Mouse (Mus musculus): ENCODE results near the gene Sf3b3. TPM values are rescaled to one million over a fixed set of nuclear protein-coding genes. Genes with fewer than 3 reads are reported as not detected.

The Sf3b3 gene
- polyA plus RNA-seq, 1 experiment from 2014 or later: 74.8 TPM

- H3K27ac ChIP-seq (replicated peaks in 1 of 2; ENCODE audit: control insufficient read depth in 1 of 2, insufficient read depth in 1 of 2, low read depth in 2 of 2, low read length in 2 of 2): no peak overlapping the region
- WGBS: 95% methylated on average over 3 of the region's 3 CpGs
- H3K4me1 ChIP-seq (ENCODE audit: control insufficient read depth in 2 of 2, insufficient read depth in 2 of 2, low read length in 2 of 2): peaks cover 7 to 17% of the 10 kb centered on the region in 2 experiments
- H3K4me3 ChIP-seq (ENCODE audit: control insufficient read depth in 1 of 2, insufficient read depth in 1 of 2, low read depth in 1 of 2, low read length in 2 of 2): no peak overlapping the region
- no peaks in the 10 kb centered on the region for H3K27me3 ChIP-seq (ENCODE audit: control insufficient read depth, insufficient read depth, low read length)
- ATAC-seq (ENCODE audit: insufficient number of reproducible peaks, insufficient read depth, low FRiP score, low read depth): no peak
- H3K4me2 ChIP-seq (ENCODE audit: low read length): no peak overlapping the region
- no peaks in the 10 kb centered on the region for H3K9me3 ChIP-seq (ENCODE audit: control insufficient read depth, low read length)
- H3K36me3 ChIP-seq (ENCODE audit: control insufficient read depth, insufficient read depth, low read length): peaks cover 73% of the 10 kb centered on the region
- no peak overlapping the region for H3K9ac ChIP-seq (ENCODE audit: low read length)
These were observed 35.5 kb downstream of the Sf3b3 start for GRCm38 (mm10) chr8:110811116-110811515.

GRCm38 (mm10) chr8:110810481-110811065 lies 36.0 kb downstream of the Sf3b3 start:
- Histone ChIP-seq H3K36me3 (ENCODE audit: control insufficient read depth, insufficient read depth, low read length) (peaks cover 68% of the 10 kb centered on the region), H3K27ac (replicated peaks in 1 of 2; ENCODE audit: control insufficient read depth in 1 of 2, insufficient read depth in 1 of 2, low read depth in 2 of 2, low read length in 2 of 2) (no peak overlapping the region)
- no peak for ATAC-seq (ENCODE audit: insufficient number of reproducible peaks, insufficient read depth, low FRiP score, low read depth)

GRCm38 (mm10) chr8:110809831-110810230 lies 36.8 kb downstream of the Sf3b3 start:
- 16% methylated on average over 2 of the region's 2 CpGs for WGBS
- Histone ChIP-seq H3K4me1 (ENCODE audit: control insufficient read depth in 2 of 2, insufficient read depth in 2 of 2, low read length in 2 of 2) (peaks cover 9 to 14% of the 10 kb centered on the region in 2 experiments), H3K27me3 (ENCODE audit: control insufficient read depth, insufficient read depth, low read length) (no peaks in the 10 kb centered on the region), H3K9me3 (ENCODE audit: control insufficient read depth, low read length) (no peaks in the 10 kb centered on the region), H3K36me3 (ENCODE audit: control insufficient read depth, insufficient read depth, low read length) (peaks cover 61% of the 10 kb centered on the region), H3K4me3 (ENCODE audit: control insufficient read depth in 1 of 2, insufficient read depth in 1 of 2, low read depth in 1 of 2, low read length in 2 of 2) (no peak overlapping the region), H3K9ac (ENCODE audit: low read length) (no peak overlapping the region), H3K27ac (replicated peaks in 1 of 2; ENCODE audit: control insufficient read depth in 1 of 2, insufficient read depth in 1 of 2, low read depth in 2 of 2, low read length in 2 of 2) (peak overlapping the region; percentile 22 to 46; a peak in 1 of 4 replicates), H3K4me2 (ENCODE audit: low read length) (no peak overlapping the region)
- no peak for ATAC-seq (ENCODE audit: insufficient number of reproducible peaks, insufficient read depth, low FRiP score, low read depth)

More at GRCm38 (mm10) chr8:110810481-110811065, 36.0 kb downstream of the Sf3b3 start:
- H3K4me2 ChIP-seq (ENCODE audit: low read length): no peak overlapping the region
- peaks cover 7 to 14% of the 10 kb centered on the region in 2 experiments for H3K4me1 ChIP-seq (ENCODE audit: control insufficient read depth in 2 of 2, insufficient read depth in 2 of 2, low read length in 2 of 2)
- no peaks in the 10 kb centered on the region for H3K27me3 ChIP-seq (ENCODE audit: control insufficient read depth, insufficient read depth, low read length)
- WGBS: 85% methylated on average over 7 of the region's 7 CpGs
- no peak overlapping the region for H3K9ac ChIP-seq (ENCODE audit: low read length)
- H3K4me3 ChIP-seq (ENCODE audit: control insufficient read depth in 1 of 2, insufficient read depth in 1 of 2, low read depth in 1 of 2, low read length in 2 of 2): no peak overlapping the region
- no peaks in the 10 kb centered on the region for H3K9me3 ChIP-seq (ENCODE audit: control insufficient read depth, low read length)

GRCm38 (mm10) chr8:110808495-110809472 lies 37.8 kb downstream of the Sf3b3 start:
- Histone ChIP-seq H3K36me3 (ENCODE audit: control insufficient read depth, insufficient read depth, low read length) (peaks cover 50% of the 10 kb centered on the region), H3K27ac (replicated peaks in 1 of 2; ENCODE audit: control insufficient read depth in 1 of 2, insufficient read depth in 1 of 2, low read depth in 2 of 2, low read length in 2 of 2) (peak overlapping the region; percentile 46; a peak in 3 of 4 replicates)
- WGBS: 41% methylated on average over 13 of the region's 13 CpGs

GRCm38 (mm10) chr8:110806146-110806545 lies 40.4 kb downstream of the Sf3b3 start:
- Histone ChIP-seq H3K4me2 (ENCODE audit: low read length) (no peak overlapping the region), H3K36me3 (ENCODE audit: control insufficient read depth, insufficient read depth, low read length) (peaks cover 24% of the 10 kb centered on the region), H3K9ac (ENCODE audit: low read length) (no peak overlapping the region), H3K9me3 (ENCODE audit: control insufficient read depth, low read length) (no peaks in the 10 kb centered on the region), H3K27ac (replicated peaks in 1 of 2; ENCODE audit: control insufficient read depth in 1 of 2, insufficient read depth in 1 of 2, low read depth in 2 of 2, low read length in 2 of 2) (no peak overlapping the region), H3K4me3 (ENCODE audit: control insufficient read depth in 1 of 2, insufficient read depth in 1 of 2, low read depth in 1 of 2, low read length in 2 of 2) (no peak overlapping the region), H3K27me3 (ENCODE audit: control insufficient read depth, insufficient read depth, low read length) (no peaks in the 10 kb centered on the region), H3K4me1 (ENCODE audit: control insufficient read depth in 2 of 2, insufficient read depth in 2 of 2, low read length in 2 of 2) (peaks cover 9 to 14% of the 10 kb centered on the region in 2 experiments)
- 92% methylated on average over 1 of the region's 1 CpGs for WGBS
- ATAC-seq (ENCODE audit: insufficient number of reproducible peaks, insufficient read depth, low FRiP score, low read depth): no peak

More at GRCm38 (mm10) chr8:110808495-110809472, 37.8 kb downstream of the Sf3b3 start:
- H3K4me3 ChIP-seq (ENCODE audit: control insufficient read depth in 1 of 2, insufficient read depth in 1 of 2, low read depth in 1 of 2, low read length in 2 of 2): no peak overlapping the region
- no peaks in the 10 kb centered on the region for H3K27me3 ChIP-seq (ENCODE audit: control insufficient read depth, insufficient read depth, low read length)
- peaks cover 9 to 14% of the 10 kb centered on the region in 2 experiments for H3K4me1 ChIP-seq (ENCODE audit: control insufficient read depth in 2 of 2, insufficient read depth in 2 of 2, low read length in 2 of 2)
- 0 out of 2 replicates have a peak overlapping the region, but pooled peaks have one; percentile 1 for H3K9ac ChIP-seq (ENCODE audit: low read length)
- no peak overlapping the region for H3K4me2 ChIP-seq (ENCODE audit: low read length)
- H3K9me3 ChIP-seq (ENCODE audit: control insufficient read depth, low read length): no peaks in the 10 kb centered on the region
- peak; percentile 34 for ATAC-seq (ENCODE audit: insufficient number of reproducible peaks, insufficient read depth, low FRiP score, low read depth)

GRCm38 (mm10) chr8:110805669-110806068 lies 40.9 kb downstream of the Sf3b3 start, which contains the start of gene Il34:
Il34 (minus strand) TSS chr8:110805924.
- H3K9ac ChIP-seq (ENCODE audit: low read length): no peak within 1 kb of the TSS
- H3K4me1 ChIP-seq (ENCODE audit: control insufficient read depth in 2 of 2, insufficient read depth in 2 of 2, low read length in 2 of 2): peaks cover 9 to 14% of the 10 kb centered on the region in 2 experiments
- H3K36me3 ChIP-seq (ENCODE audit: control insufficient read depth, insufficient read depth, low read length): peaks cover 19% of the 10 kb centered on the region
- no peak within 1 kb of the TSS for H3K4me2 ChIP-seq (ENCODE audit: low read length)
- no peak within 1 kb of the TSS for H3K4me3 ChIP-seq (ENCODE audit: control insufficient read depth in 1 of 2, insufficient read depth in 1 of 2, low read depth in 1 of 2, low read length in 2 of 2)
- no peaks in the 10 kb centered on the region for H3K27me3 ChIP-seq (ENCODE audit: control insufficient read depth, insufficient read depth, low read length)
- ATAC-seq (ENCODE audit: insufficient number of reproducible peaks, insufficient read depth, low FRiP score, low read depth): no peak
- no peaks in the 10 kb centered on the region for H3K9me3 ChIP-seq (ENCODE audit: control insufficient read depth, low read length)
- WGBS: 26% methylated on average over 12 of the region's 12 CpGs
- no peak within 1 kb of the TSS for H3K27ac ChIP-seq (replicated peaks in 1 of 2; ENCODE audit: control insufficient read depth in 1 of 2, insufficient read depth in 1 of 2, low read depth in 2 of 2, low read length in 2 of 2)

GRCm38 (mm10) chr8:110804825-110805514 lies 41.6 kb downstream of the Sf3b3 start:
- Histone ChIP-seq H3K36me3 (ENCODE audit: control insufficient read depth, insufficient read depth, low read length) (peaks cover 12% of the 10 kb centered on the region), H3K27me3 (ENCODE audit: control insufficient read depth, insufficient read depth, low read length) (no peaks in the 10 kb centered on the region), H3K9ac (ENCODE audit: low read length) (no peak overlapping the region), H3K4me3 (ENCODE audit: control insufficient read depth in 1 of 2, insufficient read depth in 1 of 2, low read depth in 1 of 2, low read length in 2 of 2) (no peak overlapping the region), H3K9me3 (ENCODE audit: control insufficient read depth, low read length) (no peaks in the 10 kb centered on the region), H3K27ac (replicated peaks in 1 of 2; ENCODE audit: control insufficient read depth in 1 of 2, insufficient read depth in 1 of 2, low read depth in 2 of 2, low read length in 2 of 2) (no peak overlapping the region), H3K4me1 (ENCODE audit: control insufficient read depth in 2 of 2, insufficient read depth in 2 of 2, low read length in 2 of 2) (peaks cover 9 to 14% of the 10 kb centered on the region in 2 experiments), H3K4me2 (ENCODE audit: low read length) (no peak overlapping the region)
- WGBS: 37% methylated on average over 3 of the region's 3 CpGs
- no peak for ATAC-seq (ENCODE audit: insufficient number of reproducible peaks, insufficient read depth, low FRiP score, low read depth)

Data from heart, embryonic 14.5 days (tissue).